Mouse (Mus musculus): ENCODE results near the gene Zbtb22. TPM values are rescaled to one million over a fixed set of nuclear protein-coding genes. Genes with fewer than 3 reads are reported as not detected.

Gene Zbtb22
- polyA plus RNA-seq, 1 experiment from 2014 or later = 12.3 TPM

- peaks cover 12% of the 10 kb centered on the region for H3K4me1 ChIP-seq (ENCODE audit: control insufficient read depth, insufficient read depth, low read length)
- no peaks in the 10 kb centered on the region for H3K9me3 ChIP-seq (replicated peaks; ENCODE audit: control insufficient read depth, low read length)
- peaks cover 5% of the 10 kb centered on the region; the same call in 1 of the 2 replicates for H3K36me3 ChIP-seq (ENCODE audit: control insufficient read depth, insufficient read depth, low read length)
- DNase-seq (ENCODE audit: low spot score) = no peak
- H3K9ac ChIP-seq (ENCODE audit: low read length) = no peak overlapping the region
- H3K27ac ChIP-seq (ENCODE audit: low read depth, low read length) = no peak overlapping the region
- H3K27me3 ChIP-seq (replicated peaks; ENCODE audit: control insufficient read depth, insufficient read depth, low read length) = no peaks in the 10 kb centered on the region
- WGBS = 78% methylated on average over 17 of the region's 17 CpGs
- no peak for ATAC-seq
- H3K4me3 ChIP-seq (ENCODE audit: low read depth, low read length) = no peak overlapping the region
- H3K4me2 ChIP-seq (ENCODE audit: low read length) = no peak overlapping the region
These were observed 10.7 kb downstream of the Zbtb22 start for GRCm38 (mm10) chr17:33926207-33926932.

GRCm38 (mm10) chr17:33928251-33928947, 12.7 kb downstream of the Zbtb22 start:
- Histone ChIP-seq H3K4me3 (ENCODE audit: low read depth, low read length) (peak overlapping the region; percentile 82), H3K27ac (ENCODE audit: low read depth, low read length) (no peak overlapping the region), H3K9me3 (replicated peaks; ENCODE audit: control insufficient read depth, low read length) (no peaks in the 10 kb centered on the region), H3K4me2 (ENCODE audit: low read length) (peak overlapping the region; percentile 99), H3K36me3 (ENCODE audit: control insufficient read depth, insufficient read depth, low read length) (peaks cover 19% of the 10 kb centered on the region), H3K9ac (ENCODE audit: low read length) (peak overlapping the region; percentile 93), H3K27me3 (replicated peaks; ENCODE audit: control insufficient read depth, insufficient read depth, low read length) (no peaks in the 10 kb centered on the region), H3K4me1 (ENCODE audit: control insufficient read depth, insufficient read depth, low read length) (peaks cover 13% of the 10 kb centered on the region)
- DNase-seq (ENCODE audit: low spot score) = no peak
- 67% methylated on average over 21 of the region's 21 CpGs for WGBS
- ATAC-seq = no peak

- H3K27me3 ChIP-seq (replicated peaks; ENCODE audit: control insufficient read depth, insufficient read depth, low read length) = no peaks in the 10 kb centered on the region
- DNase-seq (ENCODE audit: low spot score) (peak; percentile 96), ATAC-seq (peak; percentile 93)
- H3K4me1 ChIP-seq (ENCODE audit: control insufficient read depth, insufficient read depth, low read length) = peaks cover 13% of the 10 kb centered on the region
- peak within 1 kb of the TSS; percentile 99 for H3K4me2 ChIP-seq (ENCODE audit: low read length)
- no peaks in the 10 kb centered on the region for H3K9me3 ChIP-seq (replicated peaks; ENCODE audit: control insufficient read depth, low read length)
- peak within 1 kb of the TSS; percentile 93 for H3K9ac ChIP-seq (ENCODE audit: low read length)
- H3K27ac ChIP-seq (ENCODE audit: low read depth, low read length) = peak within 1 kb of the TSS; percentile 94
- WGBS = under 1% methylated on average over 71 of the region's 80 CpGs
- H3K36me3 ChIP-seq (ENCODE audit: control insufficient read depth, insufficient read depth, low read length) = peaks cover 27% of the 10 kb centered on the region
- H3K4me3 ChIP-seq (ENCODE audit: low read depth, low read length) = peak within 1 kb of the TSS; percentile 82
These were observed 13.9 kb downstream of the Zbtb22 start, which contains the start of gene Rgl2 for GRCm38 (mm10) chr17:33929371-33930279. Gene Rgl2, plus strand, starts transcription at chr17:33929543.

GRCm38 (mm10) chr17:33930280-33931158, 14.8 kb downstream of the Zbtb22 start:
- Histone ChIP-seq H3K4me3 (ENCODE audit: low read depth, low read length) (peak overlapping the region; percentile 82), H3K27ac (ENCODE audit: low read depth, low read length) (peak overlapping the region; percentile 94), H3K4me1 (ENCODE audit: control insufficient read depth, insufficient read depth, low read length) (peaks cover 13% of the 10 kb centered on the region), H3K4me2 (ENCODE audit: low read length) (peak overlapping the region; percentile 99), H3K9me3 (replicated peaks; ENCODE audit: control insufficient read depth, low read length) (no peaks in the 10 kb centered on the region), H3K36me3 (ENCODE audit: control insufficient read depth, insufficient read depth, low read length) (peaks cover 36% of the 10 kb centered on the region), H3K27me3 (replicated peaks; ENCODE audit: control insufficient read depth, insufficient read depth, low read length) (no peaks in the 10 kb centered on the region), H3K9ac (ENCODE audit: low read length) (peak overlapping the region; percentile 93)
- ATAC-seq = peak; percentile 10; the same call in 1 of the 2 replicates
- WGBS = under 1% methylated on average over 42 of the region's 45 CpGs
- peak; percentile 20 for DNase-seq (ENCODE audit: low spot score)

GRCm38 (mm10) chr17:33931159-33931866, 15.6 kb downstream of the Zbtb22 start:
- peaks cover 13% of the 10 kb centered on the region for H3K4me1 ChIP-seq (ENCODE audit: control insufficient read depth, insufficient read depth, low read length)
- no peaks in the 10 kb centered on the region for H3K9me3 ChIP-seq (replicated peaks; ENCODE audit: control insufficient read depth, low read length)
- H3K36me3 ChIP-seq (ENCODE audit: control insufficient read depth, insufficient read depth, low read length) = peaks cover 35% of the 10 kb centered on the region
- DNase-seq (ENCODE audit: low spot score) = no peak
- H3K4me3 ChIP-seq (ENCODE audit: low read depth, low read length) = peak overlapping the region; percentile 82
- no peak for ATAC-seq
- WGBS = 42% methylated on average over 18 of the region's 18 CpGs
- H3K9ac ChIP-seq (ENCODE audit: low read length) = peak overlapping the region; percentile 93
- peak overlapping the region; percentile 99 for H3K4me2 ChIP-seq (ENCODE audit: low read length)
- H3K27ac ChIP-seq (ENCODE audit: low read depth, low read length) = no peak overlapping the region
- H3K27me3 ChIP-seq (replicated peaks; ENCODE audit: control insufficient read depth, insufficient read depth, low read length) = no peaks in the 10 kb centered on the region

- H3K27ac ChIP-seq (ENCODE audit: low read depth, low read length) = no peak overlapping the region
- no peak overlapping the region for H3K4me2 ChIP-seq (ENCODE audit: low read length)
- H3K27me3 ChIP-seq (replicated peaks; ENCODE audit: control insufficient read depth, insufficient read depth, low read length) = no peaks in the 10 kb centered on the region
- H3K9me3 ChIP-seq (replicated peaks; ENCODE audit: control insufficient read depth, low read length) = no peaks in the 10 kb centered on the region
- DNase-seq (ENCODE audit: low spot score) (no peak), ATAC-seq (no peak)
- no peak overlapping the region; the same call in 1 of the 2 replicates for H3K9ac ChIP-seq (ENCODE audit: low read length)
- 90% methylated on average over 11 of the region's 11 CpGs for WGBS
- H3K4me3 ChIP-seq (ENCODE audit: low read depth, low read length) = no peak overlapping the region; the same call in 1 of the 2 replicates
- H3K4me1 ChIP-seq (ENCODE audit: control insufficient read depth, insufficient read depth, low read length) = peaks cover 13% of the 10 kb centered on the region
- H3K36me3 ChIP-seq (ENCODE audit: control insufficient read depth, insufficient read depth, low read length) = peaks cover 39% of the 10 kb centered on the region
These were observed 16.2 kb downstream of the Zbtb22 start for GRCm38 (mm10) chr17:33931947-33932346.

- Histone ChIP-seq H3K27me3 (replicated peaks; ENCODE audit: control insufficient read depth, insufficient read depth, low read length) (no peaks in the 10 kb centered on the region), H3K9me3 (replicated peaks; ENCODE audit: control insufficient read depth, low read length) (no peaks in the 10 kb centered on the region), H3K9ac (ENCODE audit: low read length) (no peak overlapping the region), H3K36me3 (ENCODE audit: control insufficient read depth, insufficient read depth, low read length) (peaks cover 44% of the 10 kb centered on the region), H3K4me3 (ENCODE audit: low read depth, low read length) (no peak overlapping the region), H3K4me2 (ENCODE audit: low read length) (no peak overlapping the region), H3K27ac (ENCODE audit: low read depth, low read length) (no peak overlapping the region), H3K4me1 (ENCODE audit: control insufficient read depth, insufficient read depth, low read length) (peaks cover 13% of the 10 kb centered on the region)
- 89% methylated on average over 14 of the region's 14 CpGs for WGBS
- ATAC-seq = no peak
- DNase-seq (ENCODE audit: low spot score) = no peak
These were observed 16.7 kb downstream of the Zbtb22 start for GRCm38 (mm10) chr17:33932448-33932847.

Measured in forebrain, embryonic 14.5 days (tissue).